Mouse (Mus musculus) liver, adult 2 months (tissue): ENCODE measurements around the gene Phf23.

Experiments used
- CTCF ChIP-seq: fragments of 200-500 bp; IDR thresholded peaks from 2 replicates; pipeline ENCODE4 v1.5.1; 2011; ENCODE audit warnings: low read depth, low read length, control low read depth
- POLR2A ChIP-seq: fragments of 200-500 bp; IDR thresholded peaks from 2 replicates; pipeline ENCODE4 v1.6.1; 2011; ENCODE audit warnings: low read length, control low read depth; ENCODE audit not compliant: insufficient read depth; ENCODE audit errors: extremely low read depth

- TF ChIP-seq CTCF (no peak), POLR2A (no peak)
Measured at GRCm38 (mm10) chr11:70010548-70010947, 15.0 kb downstream of the Phf23 start.
